ENCODE assay signal across 11 mouse cellular contexts in genomic region chr14:118688643-118689042, GRCm38 (mm10). TPM values are rescaled to one million over a fixed set of nuclear protein-coding genes. Genes with fewer than 3 reads are reported as not detected.
DNase-seq lines count a peak whose midpoint lies in the region; ATAC-seq lines count a peak whose summit lies in the region.
"Had no signal": no experiment of that assay in that cellular context is flagged by ENCODE, and none has a peak within 500 bp of the region (broad histone marks: within the 10 kb centered on the region; RNA-seq: fewer than 3 reads in every experiment).

No protein-coding gene starts in this region.

- H3K4me3 ChIP-seq in forebrain, embryonic 14.5 days (ENCODE audit: low read depth, low read length) = no peak overlapping the region
- no peak overlapping the region for H3K4me3 ChIP-seq in forebrain, embryonic 11.5 days (ENCODE audit: low read depth, low read length)
- H3K4me3 ChIP-seq in neural tube, embryonic 12.5 days = no peak overlapping the region
- no peak overlapping the region for H3K4me3 ChIP-seq in neural tube, embryonic 15.5 days (replicated peaks)
- no peak overlapping the region for H3K4me3 ChIP-seq in stomach, embryonic 14.5 days (ENCODE audit: low read depth, low read length)

- H3K4me2 ChIP-seq in forebrain, embryonic 14.5 days (ENCODE audit: low read length) = no peak overlapping the region
- H3K4me2 ChIP-seq in forebrain, embryonic 11.5 days (ENCODE audit: low read depth, low read length, severe bottlenecking) = no peak overlapping the region
- H3K4me2 ChIP-seq in neural tube, embryonic 12.5 days (replicated peaks) = no peak overlapping the region
- H3K4me2 ChIP-seq in neural tube, embryonic 15.5 days = no peak overlapping the region
- no peak overlapping the region for H3K4me2 ChIP-seq in stomach, embryonic 14.5 days (replicated peaks; ENCODE audit: low read depth, low read length)

- no peaks in the 10 kb centered on the region for H3K27me3 ChIP-seq in forebrain, embryonic 14.5 days (replicated peaks; ENCODE audit: control insufficient read depth, insufficient read depth, low read length)
- no peaks in the 10 kb centered on the region for H3K27me3 ChIP-seq in forebrain, embryonic 11.5 days (ENCODE audit: control insufficient read depth, insufficient read depth, low read length)
- H3K27me3 ChIP-seq in neural tube, embryonic 12.5 days (replicated peaks) = no peaks in the 10 kb centered on the region
- H3K27me3 ChIP-seq in neural tube, embryonic 15.5 days (replicated peaks) = no peaks in the 10 kb centered on the region
- H3K27me3 ChIP-seq in stomach, embryonic 14.5 days (ENCODE audit: control insufficient read depth, insufficient read depth, low read length) = no peaks in the 10 kb centered on the region

- H3K9me3 ChIP-seq in forebrain, embryonic 14.5 days (replicated peaks; ENCODE audit: control insufficient read depth, low read length) = no peaks in the 10 kb centered on the region
- H3K9me3 ChIP-seq in forebrain, embryonic 11.5 days (ENCODE audit: control insufficient read depth, low read length) = no peaks in the 10 kb centered on the region
- no peaks in the 10 kb centered on the region for H3K9me3 ChIP-seq in neural tube, embryonic 12.5 days
- no peaks in the 10 kb centered on the region for H3K9me3 ChIP-seq in neural tube, embryonic 15.5 days (replicated peaks)
- no peaks in the 10 kb centered on the region for H3K9me3 ChIP-seq in stomach, embryonic 14.5 days (ENCODE audit: control insufficient read depth, low read depth, low read length)

- H3K36me3 ChIP-seq in forebrain, embryonic 14.5 days (ENCODE audit: control insufficient read depth, insufficient read depth, low read length) = no peaks in the 10 kb centered on the region
- H3K36me3 ChIP-seq in forebrain, embryonic 11.5 days (ENCODE audit: control insufficient read depth, insufficient read depth, low read length) = no peaks in the 10 kb centered on the region
- no peaks in the 10 kb centered on the region for H3K36me3 ChIP-seq in neural tube, embryonic 12.5 days
- no peaks in the 10 kb centered on the region for H3K36me3 ChIP-seq in neural tube, embryonic 15.5 days
- H3K36me3 ChIP-seq in stomach, embryonic 14.5 days (ENCODE audit: control insufficient read depth, insufficient read depth, low read length) = no peaks in the 10 kb centered on the region

- H3K4me1 ChIP-seq in forebrain, embryonic 14.5 days (ENCODE audit: control insufficient read depth, insufficient read depth, low read length) = no peaks in the 10 kb centered on the region; the same call in 1 of the 2 replicates
- H3K4me1 ChIP-seq in forebrain, embryonic 11.5 days (replicated peaks; ENCODE audit: control insufficient read depth, insufficient read depth, low read length) = no peaks in the 10 kb centered on the region
- peaks cover 17% of the 10 kb centered on the region for H3K4me1 ChIP-seq in neural tube, embryonic 12.5 days
- H3K4me1 ChIP-seq in neural tube, embryonic 15.5 days = peaks cover 5% of the 10 kb centered on the region
- no peaks in the 10 kb centered on the region for H3K4me1 ChIP-seq in stomach, embryonic 14.5 days (ENCODE audit: control insufficient read depth, insufficient read depth, low read length)

- no peak overlapping the region for H3K9ac ChIP-seq in forebrain, embryonic 14.5 days (ENCODE audit: low read length)
- no peak overlapping the region for H3K9ac ChIP-seq in forebrain, embryonic 11.5 days (ENCODE audit: low read length)
- H3K9ac ChIP-seq in neural tube, embryonic 12.5 days = no peak overlapping the region
- no peak overlapping the region for H3K9ac ChIP-seq in neural tube, embryonic 15.5 days (replicated peaks)
- no peak overlapping the region for H3K9ac ChIP-seq in stomach, embryonic 14.5 days (replicated peaks; ENCODE audit: low read depth, low read length)

- ATAC-seq in forebrain, embryonic 14.5 days = peak; percentile 34; the same call in 1 of the 2 replicates
- ATAC-seq in forebrain, embryonic 11.5 days (replicated peaks; ENCODE audit: low FRiP score) = no peak; the same call in 1 of the 2 replicates
- 0 out of 2 replicates have a peak, but pooled peaks have one; percentile 33 for ATAC-seq in neural tube, embryonic 12.5 days (ENCODE audit: low FRiP score, low read depth)
- ATAC-seq in neural tube, embryonic 15.5 days (ENCODE audit: low FRiP score) = no peak
- ATAC-seq in stomach, embryonic 14.5 days (ENCODE audit: insufficient number of reproducible peaks, insufficient read depth, low FRiP score, low read depth) = peak; percentile 73; the same call in 1 of the 2 replicates

- H3K27ac ChIP-seq in forebrain, embryonic 14.5 days (ENCODE audit: low read depth, low read length) = no peak overlapping the region
- no peak overlapping the region for H3K27ac ChIP-seq in forebrain, embryonic 11.5 days (ENCODE audit: low read depth, low read length)
- no peak overlapping the region for H3K27ac ChIP-seq in neural tube, embryonic 12.5 days
- H3K27ac ChIP-seq in neural tube, embryonic 15.5 days (replicated peaks) = no peak overlapping the region
- peak overlapping the region; percentile 45; the same call in 1 of the 2 replicates for H3K27ac ChIP-seq in stomach, embryonic 14.5 days (ENCODE audit: low read length)

- 42% methylated on average over 5 of the region's 5 CpGs for WGBS in forebrain, embryonic 14.5 days
- 78% methylated on average over 5 of the region's 5 CpGs for WGBS in forebrain, embryonic 11.5 days
- WGBS in neural tube, embryonic 12.5 days = 80% methylated on average over 5 of the region's 5 CpGs
- 48% methylated on average over 5 of the region's 5 CpGs for WGBS in neural tube, embryonic 15.5 days
- 25% methylated on average over 5 of the region's 5 CpGs for WGBS in large intestine, adult 2 months
- 61% methylated on average over 5 of the region's 5 CpGs for WGBS in stomach, embryonic 14.5 days

- peak; percentile 24 for DNase-seq in forebrain, embryonic 14.5 days (ENCODE audit: low spot score)
- DNase-seq in forebrain, embryonic 11.5 days (ENCODE audit: low spot score) = no peak
- DNase-seq in large intestine, adult 2 months (ENCODE audit: low read depth, low spot score) = peak; percentile 82
- no peak for DNase-seq in cerebellum, adult 8-10 months
- no peak for DNase-seq in layer of hippocampus, adult 8-10 months (ENCODE audit: low spot score in 2 of 2)
- DNase-seq: adrenal gland, postnatal 10 days; cerebellum, adult 2 months; gastrocnemius, postnatal 36 days had no signal

RNA-seq across cellular contexts. Expression of gene Abcc4, which starts 17.4 kb away (rescaled TPM):
- polyA plus RNA-seq in forebrain, embryonic 14.5 days (2014; fragmentation: Nextera tagmentation; extraction: Ambion mirVana) = 1.0 and 1.3 TPM in 2 replicates
- polyA plus RNA-seq in forebrain, embryonic 11.5 days (2014; fragmentation: Nextera tagmentation; extraction: Ambion mirVana) = 3.3 and 4.0 TPM in 2 replicates
- polyA plus RNA-seq in neural tube, embryonic 12.5 days (2016; fragmentation: Nextera tagmentation; extraction: Ambion mirVana) = 2.3 and 2.9 TPM in 2 replicates
- 3.1 and 3.2 TPM in 2 replicates for polyA plus RNA-seq in neural tube, embryonic 15.5 days (2015; fragmentation: Nextera tagmentation; extraction: Ambion mirVana)
- 1.8 and 3.0 TPM in 2 replicates for polyA plus RNA-seq in large intestine, adult 2 months (2012; rRNA removed)
- polyA plus RNA-seq in stomach, embryonic 14.5 days (2014; fragmentation: Nextera tagmentation; extraction: Ambion mirVana) = 5.0 and 5.6 TPM in 2 replicates
- 10 to 100 TPM in 3 of 4 experiments, 1 to 10 TPM in 1; 8.2 to 10.6 (median 10.1) TPM for total RNA-seq in layer of hippocampus, adult 8-10 months (2022)

Comparison
In these comparisons a context has a peak if more than half of its experiments do, and no peak if none do; other contexts are left out.
1. ATAC-seq: peak in forebrain, embryonic 14.5 days (single experiment), neural tube, embryonic 12.5 days (single experiment) and stomach, embryonic 14.5 days (single experiment); none in forebrain, embryonic 11.5 days (single experiment) and neural tube, embryonic 15.5 days (single experiment).
2. DNase-seq: peak in forebrain, embryonic 14.5 days (single experiment) and large intestine, adult 2 months (single experiment); none in forebrain, embryonic 11.5 days (single experiment), cerebellum, adult 8-10 months (single experiment) and layer of hippocampus, adult 8-10 months (0 of 2).